Mouse (Mus musculus): ENCODE data around the gene D630045J12Rik.
A peak's percentile ranks its signal among the peaks of the same experiment; 100 is the strongest.

The D630045J12Rik gene

DNA sequence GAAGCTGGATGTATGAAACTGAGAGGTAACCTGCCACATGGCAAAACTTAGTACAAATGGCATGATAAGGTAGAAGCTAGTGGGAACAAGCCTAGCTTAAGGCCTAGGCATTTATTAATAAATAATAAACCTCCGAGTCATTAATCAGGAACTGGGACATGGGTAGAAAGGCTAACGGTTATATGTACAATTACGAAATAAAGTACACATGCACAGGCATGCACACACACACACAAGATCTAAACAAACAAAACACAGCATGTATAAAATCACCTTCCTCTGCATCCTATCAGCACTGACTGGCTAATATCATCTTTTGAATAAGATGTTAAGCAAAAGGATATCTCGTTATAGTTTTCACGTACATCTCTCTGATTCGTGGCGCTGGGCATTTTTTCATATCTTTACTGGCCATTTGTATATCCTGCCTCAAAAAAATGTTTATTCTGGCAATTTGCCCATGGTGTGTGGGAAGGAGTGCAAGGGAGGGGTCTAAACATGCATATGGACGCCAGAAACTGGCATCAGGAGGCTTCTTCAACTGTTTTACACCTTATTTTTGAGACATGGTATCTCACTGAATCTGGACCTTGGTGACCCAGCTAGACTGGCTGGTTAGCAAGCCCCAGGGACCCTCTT lies 67.4 kb downstream of the D630045J12Rik start:
- no peak for DNase-seq

GRCm38 (mm10) chr6:38184791-38185190 lies 69.0 kb downstream of the D630045J12Rik start:
- DNase-seq = no peak

DNA sequence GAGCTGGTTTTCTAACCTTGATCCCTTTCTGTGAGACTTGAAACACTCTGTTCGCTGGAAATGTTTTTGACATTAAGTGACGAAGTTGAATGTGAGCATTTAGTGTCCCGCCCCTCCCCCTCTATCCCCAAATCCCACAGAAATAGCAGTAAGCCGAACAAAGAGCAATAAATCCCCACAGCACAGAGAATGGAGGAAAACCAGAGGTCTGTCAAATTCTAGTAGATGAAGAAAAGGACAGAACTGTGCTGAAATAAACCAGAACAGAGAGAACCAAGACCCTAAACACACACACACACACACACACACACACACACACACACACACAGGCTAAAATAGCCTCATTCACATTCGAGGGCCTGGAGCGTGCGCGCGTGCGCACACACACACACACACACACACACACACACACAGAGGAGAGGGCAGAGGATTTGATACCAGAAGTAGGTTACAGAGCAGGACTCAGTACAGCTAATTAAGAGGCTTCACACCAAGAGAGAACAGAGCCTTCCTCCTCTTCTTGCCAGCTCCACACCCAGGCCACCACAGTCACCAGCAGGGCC lies 72.0 kb downstream of the D630045J12Rik start:
- no peak for DNase-seq

DNA sequence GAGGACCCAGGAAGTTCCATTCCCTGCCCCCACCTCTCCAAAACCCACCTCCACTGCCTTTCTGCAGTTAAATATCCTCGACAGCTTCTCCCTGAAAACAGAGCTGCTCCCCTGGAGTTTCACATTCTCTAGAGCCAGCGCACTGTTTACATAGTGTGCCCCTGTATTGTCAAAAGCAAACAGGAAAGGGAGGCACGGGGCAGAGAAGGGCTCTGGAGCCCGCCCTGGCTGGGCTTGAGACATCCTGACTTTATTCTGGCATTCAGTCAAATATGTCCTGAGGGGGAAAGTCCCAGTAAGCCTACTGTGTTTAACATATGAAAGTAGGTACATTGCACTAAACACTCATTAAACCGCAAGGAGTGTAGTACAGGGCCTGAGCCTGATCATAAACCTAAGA lies 73.1 kb downstream of the D630045J12Rik start:
- no peak for DNase-seq

DNA sequence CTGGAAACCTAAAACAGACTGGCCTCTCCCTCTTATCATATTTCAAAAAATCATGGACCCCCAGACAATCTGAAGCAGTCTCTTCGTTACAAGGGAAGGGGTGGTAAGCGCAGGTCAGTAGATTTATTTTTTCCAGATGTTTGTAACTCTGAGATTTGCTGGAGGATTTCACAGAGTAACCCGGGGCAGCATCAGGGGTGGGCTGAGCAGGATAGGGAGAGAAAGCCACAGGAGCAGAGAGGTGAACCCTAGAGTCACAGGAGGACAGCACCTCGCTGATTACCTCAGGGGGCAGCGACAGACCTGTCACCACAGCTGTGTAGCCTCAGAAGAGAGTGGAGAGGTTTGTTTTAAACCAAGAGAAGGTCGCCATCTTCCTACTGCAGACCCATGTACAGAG lies 88.4 kb downstream of the D630045J12Rik start:
- no peak for DNase-seq

GRCm38 (mm10) chr6:38164705-38165104 lies 89.1 kb downstream of the D630045J12Rik start:
- DNase-seq = no peak

DNA sequence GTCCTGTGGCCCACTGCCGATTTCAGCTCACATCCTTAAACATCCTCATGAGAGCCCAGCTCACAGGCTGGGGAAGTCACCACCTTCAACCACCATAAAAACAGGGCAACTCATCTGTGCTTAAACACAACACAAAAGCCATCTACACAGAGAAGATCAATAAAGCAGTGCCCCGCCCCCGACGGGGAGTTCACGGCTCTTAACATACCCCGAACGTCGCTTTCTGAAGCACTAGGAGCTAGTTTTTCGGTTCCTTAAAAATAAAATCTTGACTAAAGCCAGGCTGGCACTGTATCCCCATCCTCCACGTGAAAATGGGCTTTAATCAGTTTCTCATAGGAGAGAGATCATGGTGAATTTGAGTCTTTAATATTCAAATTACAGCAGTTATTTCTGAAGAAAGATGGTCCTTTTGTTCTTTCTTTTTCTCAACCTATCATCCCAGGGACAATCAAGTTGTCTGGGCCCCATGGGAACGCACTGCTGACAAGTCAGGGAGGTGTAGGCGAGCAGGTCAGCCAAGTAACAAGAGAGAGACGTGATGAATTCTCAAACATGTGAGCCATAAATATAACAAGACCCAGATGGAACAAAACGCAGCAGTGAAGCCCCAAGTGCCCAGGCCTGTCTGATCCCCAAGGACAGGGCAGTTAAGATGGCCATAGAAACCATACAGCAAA lies 90.8 kb downstream of the D630045J12Rik start:
- DNase-seq = no peak

DNA sequence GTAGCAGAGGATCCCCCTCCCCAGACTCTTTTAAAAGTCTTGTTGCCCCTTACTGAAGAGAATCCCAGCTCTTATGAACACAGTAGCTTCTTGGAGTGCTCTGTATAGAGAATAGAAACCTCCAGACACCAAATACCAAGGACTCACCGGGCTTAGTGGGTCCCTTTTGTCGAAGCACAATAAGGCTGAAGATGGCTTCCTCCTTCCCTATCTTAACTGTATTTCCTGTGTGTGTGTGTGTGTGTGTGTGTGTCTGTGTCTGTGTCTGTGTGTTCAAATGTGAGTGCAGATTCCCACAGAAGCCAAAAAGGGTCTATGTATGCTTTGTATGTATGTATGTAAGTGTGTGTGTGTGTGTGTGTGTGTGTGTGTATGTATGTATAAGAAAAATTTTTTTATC lies 93.3 kb downstream of the D630045J12Rik start:
- DNase-seq = no peak

DNA sequence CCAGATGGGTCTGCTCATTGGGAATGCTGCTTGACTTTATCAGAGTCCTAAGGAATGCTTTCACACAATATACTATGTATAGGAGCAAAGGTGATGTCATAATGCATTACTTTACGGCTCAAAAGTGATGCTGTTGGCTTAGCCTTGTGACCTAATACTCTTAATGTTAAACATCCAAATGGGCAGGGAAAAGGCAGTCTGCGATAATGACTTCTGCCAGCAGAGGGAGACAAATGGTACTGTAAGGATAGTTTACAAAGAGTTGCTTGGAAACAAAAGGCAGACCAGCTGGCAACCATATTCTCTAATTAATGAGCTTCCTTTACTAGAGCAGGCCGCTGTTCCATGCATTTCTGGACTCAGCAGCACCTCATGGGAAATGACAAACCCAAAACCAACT lies 93.7 kb downstream of the D630045J12Rik start:
- DNase-seq = peak; percentile 87

- no peak for DNase-seq
Measured at GRCm38 (mm10) chr6:38159576-38159975, 94.2 kb downstream of the D630045J12Rik start.

DNA sequence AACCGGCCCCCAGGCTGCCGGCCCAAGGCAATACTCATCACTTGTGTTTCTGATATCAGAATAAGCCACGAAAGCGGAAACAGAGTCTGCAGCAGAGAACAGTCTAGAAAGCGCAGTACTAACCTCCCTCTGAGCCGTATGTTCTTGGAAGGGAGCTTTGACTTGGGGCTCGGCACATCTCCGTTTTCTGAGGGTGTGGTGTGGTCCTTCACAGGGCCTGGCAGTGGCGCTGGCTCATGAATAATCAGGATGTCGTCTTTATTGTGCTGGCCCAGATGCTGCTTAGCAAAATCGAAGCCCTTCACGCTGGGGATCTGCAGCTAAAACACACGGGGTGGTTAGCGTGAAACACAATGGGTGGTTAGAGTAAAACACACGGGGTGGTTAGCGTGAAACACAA lies 95.9 kb downstream of the D630045J12Rik start:
- DNase-seq = no peak

DNA sequence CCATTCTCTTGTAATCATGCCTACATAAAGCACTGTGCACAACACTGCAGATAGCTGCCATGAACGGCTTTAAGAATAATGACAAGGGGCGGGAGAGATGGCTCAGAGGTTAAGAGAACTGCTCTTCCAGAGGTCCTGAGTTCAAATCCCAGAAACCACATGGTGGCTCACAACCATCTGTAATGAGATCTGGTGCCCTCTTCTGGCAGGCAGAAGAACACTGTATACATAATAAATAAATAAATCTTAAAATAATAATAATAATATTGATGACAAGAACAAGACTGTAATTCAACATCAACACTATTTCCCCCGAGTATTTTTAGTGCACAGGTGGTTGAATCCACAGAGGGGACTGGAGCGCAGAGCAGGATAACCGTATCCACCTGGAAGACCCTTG lies 97.6 kb downstream of the D630045J12Rik start:
- DNase-seq = no peak

DNA sequence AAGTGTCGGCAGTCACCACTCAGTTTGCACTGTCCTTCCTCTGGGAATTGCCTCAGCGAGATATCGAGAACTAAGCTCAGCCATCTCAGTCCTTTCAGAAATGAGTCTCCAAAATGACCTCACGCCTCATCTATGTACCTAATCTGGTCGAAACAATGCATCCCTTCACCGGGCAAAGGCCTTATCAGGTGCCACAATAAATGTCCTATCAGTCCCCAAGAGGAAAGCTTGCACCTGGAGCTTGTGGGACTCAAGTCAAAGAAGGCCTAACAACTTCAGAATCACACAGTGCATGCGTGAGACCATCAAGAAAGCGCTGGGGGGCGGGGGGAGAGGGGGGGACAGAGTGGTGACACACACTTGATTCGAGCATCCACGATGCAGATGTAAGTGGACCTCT lies 101.5 kb downstream of the D630045J12Rik start:
- DNase-seq = no peak

DNA sequence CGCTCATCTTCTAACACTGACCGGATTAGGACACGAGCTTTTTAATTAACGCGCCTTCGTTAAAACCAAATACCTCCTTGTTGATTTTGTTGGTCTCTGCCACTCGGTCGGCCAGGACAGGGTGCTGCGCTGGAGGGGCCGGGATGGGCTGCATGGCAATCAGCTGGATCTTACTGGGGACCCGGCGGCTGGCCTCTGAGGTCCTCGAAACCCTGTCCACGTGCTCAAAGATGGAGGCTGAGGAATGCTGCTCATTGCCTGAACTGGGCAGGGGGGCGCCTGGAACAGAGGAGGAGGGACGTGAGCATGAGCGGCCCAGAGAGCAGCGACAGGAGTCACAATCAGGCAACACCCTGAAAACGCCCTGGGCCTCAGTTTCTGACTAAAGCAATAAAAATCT lies 104.3 kb downstream of the D630045J12Rik start:
- DNase-seq = no peak

DNA sequence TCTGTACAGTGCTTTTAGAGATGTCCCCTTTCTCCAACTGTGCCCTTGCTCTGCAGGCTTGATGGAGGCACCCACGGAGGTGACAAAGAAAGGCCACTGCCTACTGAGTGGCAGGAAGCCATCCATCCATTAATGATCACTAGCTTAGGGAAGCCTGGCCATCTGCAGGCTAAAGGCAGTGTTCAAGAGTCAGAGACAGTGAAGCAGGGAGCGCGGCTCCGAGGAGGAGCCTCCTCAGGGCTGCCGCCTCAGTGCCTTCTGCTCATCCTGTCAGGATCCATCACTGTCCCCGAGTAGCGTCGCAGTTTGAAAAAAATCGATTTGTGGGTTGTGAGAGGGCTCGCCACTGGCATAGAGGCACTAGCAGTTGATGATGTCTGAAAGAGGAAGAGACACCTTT lies 105.2 kb downstream of the D630045J12Rik start:
- DNase-seq = no peak

GRCm38 (mm10) chr6:38147301-38147700 lies 106.5 kb downstream of the D630045J12Rik start:
- no peak for DNase-seq

GRCm38 (mm10) chr6:38145463-38146065 lies 108.2 kb downstream of the D630045J12Rik start:
- DNase-seq = no peak

DNA sequence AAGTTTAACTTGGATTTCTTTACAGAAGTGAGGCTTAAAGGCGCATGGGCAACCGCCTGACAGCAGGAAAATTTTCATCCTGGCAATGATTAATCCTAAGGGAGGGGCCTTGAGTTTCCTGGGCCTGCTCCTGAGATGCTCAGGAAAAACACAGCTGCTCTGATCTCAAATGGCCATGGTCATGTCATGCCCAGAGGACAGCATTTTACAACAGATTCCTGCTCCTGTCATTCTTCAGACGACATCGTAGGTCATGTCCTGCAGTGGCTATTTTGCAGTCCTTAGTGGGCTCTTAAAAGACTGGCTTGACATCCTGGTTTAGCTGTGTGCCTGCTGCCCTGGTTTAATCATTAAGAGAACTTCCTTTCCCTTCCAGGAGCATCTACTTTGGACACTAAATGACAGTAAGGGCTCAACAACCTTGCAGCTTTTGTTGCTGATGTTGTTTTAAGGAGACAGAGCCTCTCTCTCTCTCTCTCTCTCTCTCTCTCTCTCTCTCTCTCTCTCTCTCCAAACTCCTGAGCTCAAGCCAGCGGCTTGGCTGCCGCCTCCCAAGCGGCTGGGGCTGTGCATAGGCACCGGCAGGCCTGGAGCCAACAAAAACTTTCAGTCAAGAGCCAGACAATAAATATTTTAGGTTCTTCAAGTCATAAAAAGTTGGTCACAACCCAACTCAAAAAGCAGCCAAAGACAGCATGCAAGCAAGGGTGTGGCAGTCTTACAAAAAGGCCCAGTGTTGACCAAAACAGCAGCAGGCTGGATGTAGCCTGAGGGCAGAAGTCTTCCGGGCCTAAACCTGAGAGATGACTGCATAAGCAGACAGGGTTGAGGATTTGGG lies 109.4 kb downstream of the D630045J12Rik start:
- no peak for DNase-seq

DNA sequence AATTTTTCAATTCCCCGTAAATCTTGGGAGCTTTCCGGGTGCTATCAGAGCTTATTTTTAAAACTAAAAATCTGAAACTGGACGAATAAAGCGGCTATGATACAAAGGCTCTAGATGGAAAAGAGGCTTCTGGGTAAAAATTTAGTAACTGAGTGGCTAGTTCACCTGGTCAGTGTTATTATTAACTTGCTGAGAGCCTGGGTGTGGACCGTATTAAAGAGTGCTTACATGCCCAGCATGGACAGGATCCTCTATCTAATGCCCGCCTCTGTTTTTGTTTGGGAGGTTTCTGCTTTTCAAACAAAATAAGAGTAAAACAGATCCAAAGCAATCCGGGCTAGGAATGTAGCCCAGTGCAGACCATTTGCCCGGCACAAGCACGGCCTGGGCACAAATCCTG lies 113.4 kb downstream of the D630045J12Rik start:
- no peak for DNase-seq

GRCm38 (mm10) chr6:38139086-38139485 lies 114.7 kb downstream of the D630045J12Rik start:
- no peak for DNase-seq

- DNase-seq = peak; percentile 44
Measured at GRCm38 (mm10) chr6:38134806-38135559, 118.8 kb downstream of the D630045J12Rik start.

DNA sequence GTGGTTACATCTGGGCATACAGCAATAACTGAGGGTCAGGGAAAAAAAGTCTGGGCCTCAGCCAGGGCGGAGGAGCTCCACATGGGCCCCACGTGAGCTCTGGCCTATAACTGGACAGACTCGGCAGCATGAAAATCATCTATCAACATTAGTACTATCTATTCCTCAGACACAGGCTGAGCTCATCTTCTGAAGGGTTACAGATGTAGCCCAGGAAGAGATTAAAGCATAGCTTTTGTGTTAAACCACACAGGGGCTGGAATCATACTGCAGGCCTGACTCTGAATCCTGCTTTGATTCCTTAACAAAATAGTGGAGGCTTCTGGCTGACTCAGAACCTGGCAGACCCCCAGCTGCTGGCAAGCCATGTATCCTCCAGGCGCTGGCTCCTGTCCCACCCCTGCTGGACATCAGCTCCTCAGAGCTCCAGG lies 122.0 kb downstream of the D630045J12Rik start:
- peak; percentile 62 for DNase-seq

Measured in right cerebral cortex, postnatal 4 days (tissue).